Mouse (Mus musculus): Measurements from ENCODE around the gene Apol8. TPM values are rescaled to one million over a fixed set of nuclear protein-coding genes. Genes with fewer than 3 reads are reported as not detected.

The Apol8 gene
- total and polyA plus RNA-seq, 3 experiments: not detected

Other genes starting within 250 kb of the Apol8 start
- gene Apol11a, start 248.7 kb downstream of the Apol8 start, total RNA-seq (2021): not detected
- not detected in 2 replicates for gene Apol11a, start 248.7 kb downstream of the Apol8 start, polyA plus RNA-seq (2012; rRNA removed)
- under 1 TPM in 1 of 2 experiments, not detected in 1; 0.14 TPM for gene Apol7c, start 223.7 kb downstream of the Apol8 start, total RNA-seq (2021)
- 0.07 TPM in 1 of 2 replicates, not detected in the other for gene Apol7c, start 223.7 kb downstream of the Apol8 start, polyA plus RNA-seq (2012; rRNA removed)
- not detected for gene 1700025B11Rik, start 195.1 kb downstream of the Apol8 start, total RNA-seq (2021)
- gene 1700025B11Rik, start 195.1 kb downstream of the Apol8 start, polyA plus RNA-seq (2012; rRNA removed): not detected in 2 replicates
- gene Apol10b, start 160.9 kb downstream of the Apol8 start, total RNA-seq (2021): under 1 TPM; 0.14 to 0.41 TPM
- gene Apol10b, start 160.9 kb downstream of the Apol8 start, polyA plus RNA-seq (2012; rRNA removed): 0.07 TPM in 1 of 2 replicates, not detected in the other
- gene Gm36245, start 157.7 kb downstream of the Apol8 start, total RNA-seq (2021): not detected
- not detected in 2 replicates for gene Gm36245, start 157.7 kb downstream of the Apol8 start, polyA plus RNA-seq (2012; rRNA removed)
- under 1 TPM; 0.52 to 0.73 TPM for gene Apol11b, start 113.7 kb downstream of the Apol8 start, total RNA-seq (2021)
- 0.04 TPM in 1 of 2 replicates, not detected in the other for gene Apol11b, start 113.7 kb downstream of the Apol8 start, polyA plus RNA-seq (2012; rRNA removed)
- gene Apol7e, start 58.1 kb downstream of the Apol8 start, total RNA-seq (2021): under 1 TPM in 1 of 2 experiments, not detected in 1; 0.52 TPM
- gene Apol7e, start 58.1 kb downstream of the Apol8 start, polyA plus RNA-seq (2012; rRNA removed): 0.12 TPM in 1 of 2 replicates, not detected in the other
- gene Apol9b, start 28.0 kb downstream of the Apol8 start, total RNA-seq (2021): 1 to 10 TPM in 1 of 2 experiments, under 1 TPM in 1; 0.58 to 1.5 TPM
- 1.5 and 3.2 TPM in 2 replicates for gene Apol9b, start 28.0 kb downstream of the Apol8 start, polyA plus RNA-seq (2012; rRNA removed)
- gene Myh9, start 85.2 kb upstream of the Apol8 start, total RNA-seq (2021): 100 to 1,000 TPM; 280 to 306 TPM
- 45.4 and 51.9 TPM in 2 replicates for gene Myh9, start 85.2 kb upstream of the Apol8 start, polyA plus RNA-seq (2012; rRNA removed)
- 100 to 1,000 TPM; 538 to 652 TPM for gene Txn2, start 172.0 kb upstream of the Apol8 start, total RNA-seq (2021)
- 1,033 and 1,131 TPM in 2 replicates for gene Txn2, start 172.0 kb upstream of the Apol8 start, polyA plus RNA-seq (2012; rRNA removed)
- gene Foxred2, start 199.7 kb upstream of the Apol8 start, total RNA-seq (2021): 1 to 10 TPM; 2.4 to 2.9 TPM
- 3.5 and 4.5 TPM in 2 replicates for gene Foxred2, start 199.7 kb upstream of the Apol8 start, polyA plus RNA-seq (2012; rRNA removed)
- gene Eif3d, start 213.8 kb upstream of the Apol8 start, total RNA-seq (2021): 100 to 1,000 TPM; 149 to 195 TPM
- gene Eif3d, start 213.8 kb upstream of the Apol8 start, polyA plus RNA-seq (2012; rRNA removed): 190 and 196 TPM in 2 replicates

Measured in adrenal gland, adult 2 months (tissue).